Mouse (Mus musculus) heart, embryonic 16.5 days (tissue): Measurements from ENCODE around the gene Auts2. TPM values are rescaled to one million over a fixed set of nuclear protein-coding genes. Genes with fewer than 3 reads are reported as not detected.
A peak's percentile ranks its signal among the peaks of the same experiment; 100 is the strongest.

Source experiments
- ATAC-seq: fragments of 200-750 bp; cut with Nextera tagmentation; replicated peaks from 2 replicates; pipeline ENCODE4 v1.8.0; 2017; ENCODE audit warnings: moderate number of reproducible peaks; ENCODE audit not compliant: insufficient read depth, low FRiP score; ENCODE audit errors: extremely low read depth
- H3K27ac ChIP-seq: fragments of 300-500 bp; sonication (generic); 2 replicates; pipeline ENCODE4 v1.5.1; 2014; ENCODE audit warnings: mild to moderate bottlenecking, low read length, control low read depth, moderate library complexity
- H3K27me3 ChIP-seq: fragments of 300-500 bp; sonication (generic); 2 replicates; pipeline ENCODE4 v1.6.1; 2014; ENCODE audit warnings: low read length, mixed read lengths; ENCODE audit not compliant: control insufficient read depth, insufficient read depth
- H3K36me3 ChIP-seq: fragments of 300-500 bp; sonication (generic); 2 replicates; pipeline ENCODE4 v1.6.1; 2014; ENCODE audit not compliant: control insufficient read depth, insufficient read depth
- H3K4me1 ChIP-seq: fragments of 300-500 bp; sonication (generic); 2 replicates; pipeline ENCODE4 v1.6.1; 2014; ENCODE audit warnings: low read length, mixed read lengths; ENCODE audit not compliant: control insufficient read depth, insufficient read depth
- H3K4me2 ChIP-seq: fragments of 300-500 bp; sonication (generic); 2 replicates; pipeline ENCODE4 v1.6.1; 2014; ENCODE audit warnings: low read depth, mild to moderate bottlenecking, control low read depth, low read length
- H3K4me3 ChIP-seq: fragments of 300-500 bp; sonication (generic); 2 replicates; pipeline ENCODE4 v1.5.1; 2014; ENCODE audit warnings: mild to moderate bottlenecking, control low read depth, low read length
- H3K9ac ChIP-seq: fragments of 300-500 bp; sonication (generic); 2 replicates; pipeline ENCODE4 v1.6.1; 2014; ENCODE audit warnings: low read length, control low read depth
- H3K9me3 ChIP-seq: fragments of 300-500 bp; sonication (generic); replicated peaks from 2 replicates; pipeline ENCODE4 v1.6.1; 2016; ENCODE audit warnings: low read length; ENCODE audit not compliant: control insufficient read depth
- WGBS: fragments of 180-500 bp; shearing (Covaris S2); extraction: QIAGEN DNeasy Blood & Tissue Kit; methylation state at CpG from one replicate; pipeline ENCODE4 v1.1.7; 2014; 5-methylcytosine and 5-hydroxymethylcytosine counted together
- polyA plus RNA-seq: library from polyadenylated mRNA; unstranded; fragments of >200 nt; fragmentation: Nextera tagmentation; extraction: Ambion mirVana; gene quantifications from 2 replicates; pipeline ENCODE4 v1.2.1, GENCODE M21; 2015

Auts2 gene
- polyA plus RNA-seq, 1 experiment from 2014 or later, result 16.3 TPM

DNA sequence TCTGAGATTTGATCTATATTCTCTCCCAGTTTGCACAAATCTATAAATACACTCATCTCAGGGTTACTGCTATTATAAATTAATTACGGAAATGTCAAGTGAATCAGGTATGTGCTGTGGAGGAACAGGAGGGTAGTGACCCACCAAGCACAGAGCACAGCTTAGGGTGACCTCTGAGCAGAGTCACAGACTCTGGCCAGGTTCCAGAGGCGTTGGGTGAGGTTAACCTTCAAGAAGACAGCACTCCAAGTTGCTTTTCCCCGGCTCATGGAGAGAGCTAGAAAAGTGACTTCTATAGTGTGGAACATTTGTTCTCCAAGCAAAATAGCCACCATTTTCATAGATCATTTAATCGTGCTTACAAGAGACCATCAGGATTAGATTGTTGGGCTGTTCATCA lies 813.7 kb downstream of the Auts2 start:
- H3K9me3 ChIP-seq, result no peaks in the 10 kb centered on the region
- no peaks in the 10 kb centered on the region for H3K27me3 ChIP-seq
- H3K4me1 ChIP-seq, result peaks cover 13% of the 10 kb centered on the region
- no peak overlapping the region for H3K4me3 ChIP-seq
- no peaks in the 10 kb centered on the region for H3K36me3 ChIP-seq
- H3K4me2 ChIP-seq, result no peak overlapping the region
- H3K9ac ChIP-seq, result no peak overlapping the region
- ATAC-seq, result no peak
- 53% methylated on average over 4 of the region's 4 CpGs for WGBS
- no peak overlapping the region for H3K27ac ChIP-seq

DNA sequence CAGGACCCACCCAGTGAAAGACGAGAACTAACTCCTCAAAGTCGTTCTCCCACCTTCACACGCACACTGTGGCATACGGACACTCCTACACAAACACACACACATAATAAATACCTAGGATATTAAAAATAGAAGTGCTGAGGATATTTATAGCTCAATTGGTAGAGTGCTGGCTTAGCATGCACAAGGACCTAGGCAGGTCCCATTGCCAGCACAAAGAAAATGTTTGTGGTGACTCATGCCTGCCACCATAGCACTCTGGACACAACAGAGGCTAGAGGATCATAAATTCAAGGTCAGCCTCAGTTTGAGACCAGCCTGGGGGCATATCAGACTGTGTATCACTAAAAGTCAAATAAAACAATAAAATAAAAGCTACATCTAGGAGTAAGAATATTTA lies 815.2 kb downstream of the Auts2 start:
- Histone ChIP-seq H3K4me3 (no peak overlapping the region), H3K27ac (peak overlapping the region; percentile 26; the same call in 1 of the 2 replicates), H3K9ac (no peak overlapping the region), H3K36me3 (no peaks in the 10 kb centered on the region), H3K27me3 (no peaks in the 10 kb centered on the region), H3K9me3 (no peaks in the 10 kb centered on the region), H3K4me2 (no peak overlapping the region), H3K4me1 (peaks cover 5% of the 10 kb centered on the region)
- WGBS, result 56% methylated on average over 4 of the region's 4 CpGs
- ATAC-seq, result peak; percentile 83

DNA sequence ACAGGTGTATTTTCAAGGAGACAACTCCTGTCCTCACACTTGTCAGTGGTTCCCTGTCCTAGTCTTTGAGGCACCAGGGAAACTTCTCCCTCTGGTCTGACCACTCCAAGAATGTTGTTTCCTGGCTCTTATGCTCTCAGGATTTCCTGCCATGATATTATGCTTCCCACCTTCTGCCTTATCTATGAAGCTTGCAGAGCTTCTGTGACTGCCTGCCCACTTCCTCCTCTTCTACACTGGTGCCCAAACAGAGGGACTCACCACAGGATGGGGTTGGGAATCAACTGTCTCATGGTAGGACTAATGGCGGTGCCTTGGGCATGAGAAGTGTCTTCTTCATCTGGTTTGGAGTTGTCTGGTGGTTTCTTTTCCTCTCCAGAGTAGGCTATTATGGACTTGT lies 818.6 kb downstream of the Auts2 start:
- ATAC-seq, result no peak
- Histone ChIP-seq H3K9me3 (no peaks in the 10 kb centered on the region), H3K27me3 (no peaks in the 10 kb centered on the region), H3K4me2 (no peak overlapping the region), H3K27ac (no peak overlapping the region), H3K36me3 (no peaks in the 10 kb centered on the region), H3K4me1 (peaks cover 2% of the 10 kb centered on the region), H3K9ac (no peak overlapping the region), H3K4me3 (no peak overlapping the region)
- 86% methylated on average over 1 of the region's 1 CpGs for WGBS

DNA sequence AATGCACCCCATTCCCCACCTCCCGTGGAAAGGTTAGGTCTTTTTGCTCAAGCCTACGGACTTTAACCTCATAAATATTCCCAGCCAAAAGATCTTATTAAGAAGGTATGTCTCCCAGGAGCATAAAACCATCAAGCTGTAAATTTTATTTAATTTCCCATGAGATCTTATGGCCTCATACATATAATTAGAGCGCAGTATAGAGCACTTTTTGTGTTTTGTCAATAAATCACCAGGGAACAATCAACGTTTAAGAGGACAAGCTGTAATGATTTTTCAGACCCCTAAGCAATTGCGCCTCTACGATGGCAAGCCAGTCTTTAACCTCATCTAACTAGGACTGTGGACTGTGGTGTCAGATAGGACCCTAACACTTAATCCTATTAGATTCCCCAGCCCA lies 820.4 kb downstream of the Auts2 start:
- no peaks in the 10 kb centered on the region for H3K9me3 ChIP-seq
- no peak overlapping the region for H3K4me3 ChIP-seq
- H3K36me3 ChIP-seq, result no peaks in the 10 kb centered on the region
- no peaks in the 10 kb centered on the region for H3K27me3 ChIP-seq
- ATAC-seq, result no peak
- 88% methylated on average over 6 of the region's 6 CpGs for WGBS
- no peaks in the 10 kb centered on the region for H3K4me1 ChIP-seq
- H3K9ac ChIP-seq, result no peak overlapping the region
- no peak overlapping the region for H3K27ac ChIP-seq
- H3K4me2 ChIP-seq, result no peak overlapping the region

DNA sequence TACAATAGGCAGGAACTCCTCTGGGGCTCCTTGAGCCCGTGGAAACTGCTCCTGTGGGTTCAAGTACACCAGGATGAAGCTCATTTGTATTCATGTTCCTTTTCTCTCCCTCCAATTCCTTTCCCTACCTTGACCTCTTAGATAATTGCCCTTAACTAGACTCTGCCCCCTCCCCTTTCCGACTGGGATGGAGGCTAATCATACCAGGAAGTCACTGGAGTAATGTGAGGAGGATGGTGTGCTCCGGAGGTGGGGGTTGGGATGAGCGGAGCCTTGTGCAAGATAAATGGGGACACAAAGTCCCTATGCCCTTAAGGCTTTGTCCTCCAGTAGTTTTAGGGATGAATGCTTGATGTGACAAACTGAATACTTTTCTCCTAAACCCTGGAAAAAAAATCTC lies 820.8 kb downstream of the Auts2 start:
- Histone ChIP-seq H3K4me1 (no peaks in the 10 kb centered on the region), H3K4me2 (no peak overlapping the region), H3K27me3 (no peaks in the 10 kb centered on the region), H3K9me3 (no peaks in the 10 kb centered on the region), H3K9ac (no peak overlapping the region), H3K27ac (no peak overlapping the region), H3K4me3 (no peak overlapping the region), H3K36me3 (no peaks in the 10 kb centered on the region)
- WGBS, result 54% methylated on average over 4 of the region's 4 CpGs
- no peak for ATAC-seq

DNA sequence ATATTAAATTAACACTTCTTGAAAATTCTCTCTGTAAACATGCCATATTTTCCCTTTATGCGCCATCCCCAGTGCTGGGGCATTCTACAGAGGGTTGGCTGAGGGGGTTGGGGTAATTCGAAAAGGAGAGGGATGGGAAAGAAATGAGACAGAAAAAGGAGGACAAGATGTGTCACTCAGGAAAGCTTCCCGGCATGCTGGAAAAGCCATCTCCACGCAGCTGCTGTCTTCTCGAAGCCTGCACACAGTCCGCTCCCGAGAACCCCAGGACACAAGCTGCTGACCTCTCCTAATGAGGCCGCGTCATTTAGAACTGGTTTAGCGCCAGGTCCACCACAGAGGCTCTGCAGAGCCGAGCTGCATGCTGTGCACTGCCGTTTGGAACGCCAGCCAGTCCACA lies 825.1 kb downstream of the Auts2 start:
- Histone ChIP-seq H3K27ac (no peak overlapping the region), H3K4me3 (no peak overlapping the region), H3K27me3 (no peaks in the 10 kb centered on the region), H3K4me1 (no peaks in the 10 kb centered on the region), H3K36me3 (0 out of 2 replicates have a peak, but pooled peaks cover 2% of the 10 kb centered on the region), H3K9me3 (no peaks in the 10 kb centered on the region; the same call in 1 of the 2 replicates), H3K4me2 (no peak overlapping the region), H3K9ac (no peak overlapping the region)
- WGBS, result 82% methylated on average over 13 of the region's 13 CpGs
- no peak for ATAC-seq

DNA sequence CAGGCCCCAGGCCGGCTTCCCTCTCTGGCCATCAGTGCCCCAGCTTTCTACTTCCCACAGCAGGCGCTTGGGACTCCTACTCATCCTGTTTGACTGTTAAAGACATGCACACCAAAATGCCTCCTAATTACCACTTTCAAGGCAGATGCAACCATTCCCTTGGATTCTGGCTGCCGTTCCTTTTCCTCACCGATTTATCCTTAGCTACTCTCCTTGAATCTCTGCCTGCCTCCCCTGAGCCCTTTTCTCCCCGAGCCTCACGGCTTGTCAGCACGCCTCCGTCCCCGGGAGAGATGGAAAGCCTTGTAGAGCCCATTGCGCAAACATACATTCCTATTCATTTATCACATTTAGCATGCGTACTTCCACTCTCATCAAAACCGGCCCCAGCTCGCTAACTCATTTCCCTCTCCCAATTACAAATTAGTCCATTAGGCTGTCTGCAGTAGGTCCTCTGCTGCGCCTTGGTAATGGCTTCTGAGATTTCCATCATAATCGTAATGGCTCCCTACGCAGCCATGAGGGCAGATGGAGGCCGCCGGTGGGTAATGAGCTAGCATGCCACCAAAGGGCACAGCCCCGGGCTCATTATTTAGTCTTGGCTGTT lies 825.7 kb downstream of the Auts2 start:
- ATAC-seq, result no peak
- Histone ChIP-seq H3K27ac (no peak overlapping the region), H3K9me3 (no peaks in the 10 kb centered on the region; the same call in 1 of the 2 replicates), H3K4me2 (no peak overlapping the region), H3K27me3 (no peaks in the 10 kb centered on the region), H3K4me1 (no peaks in the 10 kb centered on the region), H3K36me3 (0 out of 2 replicates have a peak, but pooled peaks cover 2% of the 10 kb centered on the region), H3K4me3 (no peak overlapping the region), H3K9ac (no peak overlapping the region)
- WGBS, result 81% methylated on average over 19 of the region's 19 CpGs

DNA sequence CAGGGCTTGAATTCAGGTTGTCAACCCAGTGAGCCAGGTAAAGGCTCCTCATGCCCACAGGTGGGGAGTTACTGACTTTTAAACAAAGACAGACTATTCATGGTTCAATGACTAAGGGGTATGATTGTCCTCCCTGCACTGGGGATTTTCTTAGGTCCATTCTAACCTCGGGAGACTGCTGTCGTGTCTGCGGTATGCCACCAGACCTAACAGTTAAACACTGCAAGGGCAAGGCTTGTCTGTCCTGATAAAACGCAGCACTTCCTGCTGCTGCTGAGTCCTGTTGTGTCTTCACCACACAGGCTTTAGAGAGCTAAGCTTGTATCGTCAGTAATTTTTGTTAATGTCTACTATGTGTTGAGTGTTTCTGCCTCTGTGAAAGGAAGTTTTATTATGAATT lies 828.2 kb downstream of the Auts2 start:
- H3K27ac ChIP-seq, result no peak overlapping the region
- no peak overlapping the region for H3K4me3 ChIP-seq
- no peak overlapping the region for H3K9ac ChIP-seq
- H3K4me1 ChIP-seq, result no peaks in the 10 kb centered on the region
- no peak for ATAC-seq
- 0 out of 2 replicates have a peak, but pooled peaks cover 2% of the 10 kb centered on the region for H3K36me3 ChIP-seq
- H3K4me2 ChIP-seq, result no peak overlapping the region
- no peaks in the 10 kb centered on the region for H3K27me3 ChIP-seq
- whole genome bisulfite sequencing, result 72% methylated on average over 5 of the region's 5 CpGs
- H3K9me3 ChIP-seq, result no peaks in the 10 kb centered on the region; the same call in 1 of the 2 replicates

DNA sequence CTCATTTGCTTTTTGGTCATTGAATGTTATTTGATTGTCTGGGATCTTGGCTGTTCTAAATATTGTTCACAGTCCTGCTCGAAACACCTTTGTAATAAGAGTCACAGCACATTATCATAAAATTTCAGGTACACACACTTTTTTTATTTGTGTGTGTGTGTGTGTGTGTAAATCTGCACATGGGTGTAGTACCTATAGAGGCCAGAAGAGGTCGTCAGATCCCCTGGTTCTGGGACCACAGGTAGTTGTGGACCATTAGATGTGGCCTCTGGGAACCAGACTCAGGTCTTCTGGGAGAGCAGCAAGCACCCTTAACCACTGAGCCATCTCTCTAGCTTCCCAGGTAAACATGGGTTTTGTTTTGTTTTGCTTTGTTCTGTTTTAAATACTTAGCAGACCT lies 830.7 kb downstream of the Auts2 start:
- 76% methylated on average over 2 of the region's 2 CpGs for WGBS
- no peak for ATAC-seq

More for the DNA sequence above, 830.7 kb downstream of the Auts2 start:
- no peak overlapping the region for H3K27ac ChIP-seq
- H3K4me1 ChIP-seq, result no peaks in the 10 kb centered on the region
- no peaks in the 10 kb centered on the region; the same call in 1 of the 2 replicates for H3K9me3 ChIP-seq
- no peaks in the 10 kb centered on the region for H3K27me3 ChIP-seq
- H3K9ac ChIP-seq, result no peak overlapping the region
- H3K4me2 ChIP-seq, result no peak overlapping the region
- 0 out of 2 replicates have a peak, but pooled peaks cover 2% of the 10 kb centered on the region for H3K36me3 ChIP-seq
- H3K4me3 ChIP-seq, result no peak overlapping the region
